Mouse (Mus musculus): ENCODE data around the gene Spocd1.

GRCm38 (mm10) chr4:129993213-129993612 lies 64.2 kb downstream of the Spocd1 start:
- no peak for TF ChIP-seq CTCF (IDR thresholded peaks at IDR 0.05; ENCODE audit: low read depth)
- TF ChIP-seq EP300 (IDR thresholded peaks at IDR 0.05; ENCODE audit: low read depth), result no peak

All from heart, postnatal 0 days (tissue).